Mouse (Mus musculus) gastrocnemius, postnatal 14 days (tissue): ENCODE measurements around the gene Zfp383. TPM values are rescaled to one million over a fixed set of nuclear protein-coding genes. Genes with fewer than 3 reads are reported as not detected.
A peak's percentile ranks its signal among the peaks of the same experiment; 100 is the strongest.
"Not testable (repeated sequence)": the region's sequence is repeated elsewhere in the genome, so short reads cannot be mapped to it uniquely, and the experiment has no call there.

ENCODE experiments used
- DNase-seq: peaks from one replicate; pipeline ENCODE4 v3.0.0; 2021; ENCODE audit warnings: mixed read lengths
- intact Hi-C: fragments of 180-260 bp; cut with DNase I; formaldehyde crosslinking; loops from one replicate; pipeline ENCODE4 v1.15.1; 2025; ENCODE audit warnings: low total_unique reads
- microRNA-seq, 2 experiments: library from miRNA; unstranded; fragments of <30 nt; microRNA quantifications; one replicate each; pipeline ENCODE4 v1.2.0; 2021
- total RNA-seq, 2 experiments: library from RNA; stranded (reverse); gene quantifications; 2 replicates each; pipeline ENCODE4 v1.2.3; 2021

Zfp383 gene
- total RNA-seq, 2 experiments from 2014 or later, result 5.9 to 8.1 TPM

GRCm38 (mm10) chr7:29921439-29922093 lies 13.5 kb downstream of the Zfp383 start:
- intact Hi-C loops, result no loop called here
- no peak for DNase-seq

- intact Hi-C loops, result no loop called here
- DNase-seq, result peak; percentile 48
These were observed 14.8 kb downstream of the Zfp383 start for GRCm38 (mm10) chr7:29922780-29923179.

- no peak for DNase-seq
- intact Hi-C loops, result no loop called here
These were observed 30.8 kb downstream of the Zfp383 start for GRCm38 (mm10) chr7:29938856-29939255.

GRCm38 (mm10) chr7:29941027-29941426 lies 33.0 kb downstream of the Zfp383 start:
- intact Hi-C loops, result no loop called here

GRCm38 (mm10) chr7:29942740-29943139 lies 34.7 kb downstream of the Zfp383 start:
- intact Hi-C loops, result no loop called here
- DNase-seq, result no peak

More at GRCm38 (mm10) chr7:29941027-29941426, 33.0 kb downstream of the Zfp383 start:
- DNase-seq, result no peak

GRCm38 (mm10) chr7:29943720-29944119 lies 35.7 kb downstream of the Zfp383 start:
- intact Hi-C loops, result no loop called here
- no peak for DNase-seq

GRCm38 (mm10) chr7:29944201-29944600 lies 36.2 kb downstream of the Zfp383 start:
- no peak for DNase-seq
- intact Hi-C loops, result no loop called here

- no peak for DNase-seq
- intact Hi-C loops, result no loop called here
These were observed 45.1 kb downstream of the Zfp383 start for GRCm38 (mm10) chr7:29953086-29953485.

- intact Hi-C loops, result no loop called here
- peak; percentile 76 for DNase-seq
These were observed 45.7 kb downstream of the Zfp383 start, which contains the start of gene Zfp74 for GRCm38 (mm10) chr7:29953513-29954401. Zfp74 (minus strand) TSS chr7:29954089.

- DNase-seq, result peak; percentile 27
- intact Hi-C loops, result no loop called here
These were observed 46.7 kb downstream of the Zfp383 start for GRCm38 (mm10) chr7:29954731-29955130.

GRCm38 (mm10) chr7:29956257-29956656 lies 48.2 kb downstream of the Zfp383 start:
- DNase-seq, result no peak
- intact Hi-C loops, result no loop called here

GRCm38 (mm10) chr7:29958125-29958724 lies 50.2 kb downstream of the Zfp383 start:
- no peak for DNase-seq
- intact Hi-C loops, result no loop called here

- intact Hi-C loops, result no loop called here
- no peak for DNase-seq
These were observed 51.0 kb downstream of the Zfp383 start for GRCm38 (mm10) chr7:29959004-29959403.

- intact Hi-C loops, DNase-seq: not testable (repeated sequence)
These were observed 57.2 kb downstream of the Zfp383 start for GRCm38 (mm10) chr7:29965115-29965810.

Small RNAs within 50 kb of the gene (microRNA-seq; reads per million reads assigned to microRNA genes)
- 0 to 1.0 reads per million in 2 experiments for gene Mir7668

Other genes with a start within 250 kb of the Zfp383 start
- gene Catsperg2, start 181.2 kb upstream of the Zfp383 start, total RNA-seq, result not detected
- 1 to 10 TPM; 8.3 to 8.5 TPM for gene Zfp84, start 139.7 kb upstream of the Zfp383 start, total RNA-seq
- gene Zfp30, start 124.2 kb upstream of the Zfp383 start, total RNA-seq, result 1 to 10 TPM; 2.6 to 3.2 TPM
- gene Zfp790, start 92.1 kb upstream of the Zfp383 start, total RNA-seq, result 1 to 10 TPM; 9.1 to 9.7 TPM
- gene Zfp940, start 54.6 kb upstream of the Zfp383 start, total RNA-seq, result under 1 TPM; 0.27 to 0.35 TPM
- 1 to 10 TPM; 2.2 to 2.6 TPM for gene Zfp420, start 48.2 kb upstream of the Zfp383 start, total RNA-seq
- gene Zfp27, start 1.7 kb upstream of the Zfp383 start, total RNA-seq, result 1 to 10 TPM; 6.0 to 8.0 TPM
- 1 to 10 TPM; 4.8 to 7.3 TPM for gene Zfp74, start 45.9 kb downstream of the Zfp383 start, total RNA-seq
- 10 to 100 TPM; 28.5 to 42.5 TPM for gene Zfp568, start 75.7 kb downstream of the Zfp383 start, total RNA-seq
- gene Zfp14, start 143.2 kb downstream of the Zfp383 start, total RNA-seq, result 1 to 10 TPM; 1.5 to 2.0 TPM
- gene Zfp82, start 164.7 kb downstream of the Zfp383 start, total RNA-seq, result 1 to 10 TPM; 1.0 to 1.6 TPM
- under 1 TPM in 1 of 2 experiments, not detected in 1; 0.80 TPM for gene Gm26920, start 182.2 kb downstream of the Zfp383 start, total RNA-seq
- 1 to 10 TPM; 1.1 to 1.8 TPM for gene Zfp566, start 182.3 kb downstream of the Zfp383 start, total RNA-seq
- gene Zfp260, start 186.6 kb downstream of the Zfp383 start, total RNA-seq, result 10 to 100 TPM; 29.9 to 33.5 TPM
- 1 to 10 TPM; 1.6 to 2.9 TPM for gene Zfp382, start 213.7 kb downstream of the Zfp383 start, total RNA-seq